Mouse (Mus musculus) embryonic stem cell, embryonic (primary cell): ENCODE results near the gene Prkcz.

Source experiments
- CTCF ChIA-PET, 4 experiments: fragments of 300-600 bp in 2 of 4; fragments of 350-600 bp in 2 of 4; sonication (Branson Sonifier 250); formaldehyde crosslinking; loops; one replicate each; lab custom pipeline; 2022; ENCODE audit warnings: inconsistent platforms in 2 of 4; lab: Charles Lee
- POLR2A ChIA-PET, 4 experiments: fragments of 300-600 bp in 2 of 4; fragments of 350-600 bp in 2 of 4; sonication (Branson Sonifier 250); formaldehyde crosslinking; loops; one replicate each; lab custom pipeline; 2022; ENCODE audit warnings: antibody characterized with exemption in 4 of 4, inconsistent platforms in 1 of 4; lab: Charles Lee

Gene Prkcz

GRCm38 (mm10) chr4:155344299-155344600 lies 16.9 kb downstream of the Prkcz start:
- ChIA-PET POLR2A (interaction anchor here (0.6 to 2.2 kb wide), 9 partner anchors 9 to 353 kb away, joined by 3 to 7 read pairs (median 5); no protein-coding TSS in a partner anchor), CTCF (interaction anchor here in 3 of 4 experiments (0.6 to 1.3 kb wide), 3 partner anchors 8 to 290 kb away, joined by 3 to 4 read pairs (median 4); no protein-coding TSS in a partner anchor)

- POLR2A ChIA-PET: interaction anchor here (0.6 to 2.2 kb wide), 9 partner anchors 8 to 353 kb away, joined by 3 to 7 read pairs (median 5); no protein-coding TSS in a partner anchor
- CTCF ChIA-PET: interaction anchor here in 2 of 4 experiments (0.6 to 1.3 kb wide), 2 partner anchors 13 to 289 kb away, joined by 3 to 4 read pairs; no protein-coding TSS in a partner anchor
These were observed 17.5 kb downstream of the Prkcz start for GRCm38 (mm10) chr4:155343415-155344298.

GRCm38 (mm10) chr4:155336284-155337050 lies 24.7 kb downstream of the Prkcz start:
- CTCF ChIA-PET: interaction anchor here in 1 of 4 experiments (0.6 kb wide), 1 partner anchor 72 kb away, joined by 3 read pairs; no protein-coding TSS in a partner anchor
- POLR2A ChIA-PET: no interaction called here

GRCm38 (mm10) chr4:155332253-155332652 lies 28.9 kb downstream of the Prkcz start:
- CTCF ChIA-PET: interaction anchor here in 2 of 4 experiments (0.5 to 1.0 kb wide), 2 partner anchors 11 to 15 kb away, joined by 3 read pairs; no protein-coding TSS in a partner anchor
- POLR2A ChIA-PET: interaction anchor here in 1 of 4 experiments (0.7 kb wide), 1 partner anchor 12 kb away, joined by 6 read pairs; no protein-coding TSS in a partner anchor

GRCm38 (mm10) chr4:155328385-155328784 lies 32.8 kb downstream of the Prkcz start:
- POLR2A ChIA-PET: interaction anchor here in 1 of 4 experiments (1.4 kb wide), 1 partner anchor 13 kb away, joined by 5 read pairs; no protein-coding TSS in a partner anchor
- CTCF ChIA-PET: interaction anchor here in 1 of 4 experiments (0.6 kb wide), 1 partner anchor 9 kb away, joined by 3 read pairs; no protein-coding TSS in a partner anchor

GRCm38 (mm10) chr4:155325773-155326172 lies 35.4 kb downstream of the Prkcz start:
- POLR2A ChIA-PET: interaction anchor here in 3 of 4 experiments (0.6 to 1.5 kb wide), 5 partner anchors 9 to 659 kb away, joined by 3 to 12 read pairs (median 3); partner anchors contain the start of gene Prkcz (in 2 of the 3)
- CTCF ChIA-PET: interaction anchor here in 2 of 4 experiments (0.6 to 1.0 kb wide), 2 partner anchors 13 to 18 kb away, joined by 3 to 9 read pairs; no protein-coding TSS in a partner anchor

- POLR2A ChIA-PET: interaction anchor here in 3 of 4 experiments (0.5 to 1.6 kb wide), 8 partner anchors 10 to 393 kb away, joined by 3 to 5 read pairs (median 3); partner anchors contain the start of gene Mib2 (in 1 of the 3)
These were observed 36.6 kb downstream of the Prkcz start for GRCm38 (mm10) chr4:155324511-155324910.

GRCm38 (mm10) chr4:155323081-155323795 lies 37.9 kb downstream of the Prkcz start:
- CTCF ChIA-PET: no interaction called here
- POLR2A ChIA-PET: interaction anchor here in 3 of 4 experiments (0.6 to 1.7 kb wide), 7 partner anchors 19 to 1059 kb away, joined by 3 to 5 read pairs (median 4); partner anchors contain the start of gene Prkcz (in 2 of the 3)

More at GRCm38 (mm10) chr4:155324511-155324910, 36.6 kb downstream of the Prkcz start:
- CTCF ChIA-PET: interaction anchor here in 1 of 4 experiments (0.8 to 1.0 kb wide), 2 partner anchors 17 to 44 kb away, joined by 3 to 4 read pairs; no protein-coding TSS in a partner anchor

GRCm38 (mm10) chr4:155320281-155321244 lies 40.6 kb downstream of the Prkcz start:
- ChIA-PET CTCF (interaction anchor here in 3 of 4 experiments (0.6 to 2.3 kb wide), 23 partner anchors 9 to 808 kb away, joined by 3 to 17 read pairs (median 3); partner anchors contain the start of genes Cfap74 (in 1 of the 3) and Faap20 (in 1 of the 3)), POLR2A (interaction anchor here (0.5 to 1.5 kb wide), 7 partner anchors 13 to 903 kb away, joined by 3 to 4 read pairs (median 3); no protein-coding TSS in a partner anchor)

GRCm38 (mm10) chr4:155318266-155318665 lies 42.9 kb downstream of the Prkcz start:
- ChIA-PET CTCF (interaction anchor here (0.6 to 1.5 kb wide), 8 partner anchors 10 to 1020 kb away, joined by 3 to 11 read pairs (median 3); no protein-coding TSS in a partner anchor), POLR2A (interaction anchor here in 2 of 4 experiments (0.6 to 0.9 kb wide), 4 partner anchors 10 to 462 kb away, joined by 3 to 5 read pairs (median 4); no protein-coding TSS in a partner anchor)

- ChIA-PET CTCF (interaction anchor here in 1 of 4 experiments (0.9 kb wide), 1 partner anchor 19 kb away, joined by 6 read pairs; no protein-coding TSS in a partner anchor), POLR2A (interaction anchor here in 2 of 4 experiments (0.6 to 2.6 kb wide), 6 partner anchors 9 to 79 kb away, joined by 3 to 12 read pairs (median 4); no protein-coding TSS in a partner anchor)
These were observed 46.1 kb downstream of the Prkcz start for GRCm38 (mm10) chr4:155315031-155315430.

GRCm38 (mm10) chr4:155308679-155309078 lies 52.5 kb downstream of the Prkcz start:
- CTCF ChIA-PET: interaction anchor here (0.5 to 2.6 kb wide), 16 partner anchors 9 to 635 kb away, joined by 3 to 17 read pairs (median 6); partner anchors contain the start of genes Faap20 (in 1 of the 4) and Ube2j2 (in 1 of the 4)
- POLR2A ChIA-PET: interaction anchor here in 1 of 4 experiments (0.7 to 1.5 kb wide), 3 partner anchors 8 to 592 kb away, joined by 3 to 4 read pairs (median 3); no protein-coding TSS in a partner anchor

- CTCF ChIA-PET: interaction anchor here (0.5 to 2.6 kb wide), 31 partner anchors 8 to 487 kb away, joined by 3 to 17 read pairs (median 4); partner anchors contain the start of genes Faap20 (in 1 of the 4), Gabrd (in 1 of the 4) and Pex10 (in 1 of the 4)
- POLR2A ChIA-PET: interaction anchor here in 3 of 4 experiments (0.5 to 1.5 kb wide), 6 partner anchors 8 to 591 kb away, joined by 3 to 5 read pairs (median 3); no protein-coding TSS in a partner anchor
These were observed 53.1 kb downstream of the Prkcz start for GRCm38 (mm10) chr4:155308068-155308467.

GRCm38 (mm10) chr4:155307591-155307990 lies 53.6 kb downstream of the Prkcz start:
- POLR2A ChIA-PET: interaction anchor here in 3 of 4 experiments (0.5 to 1.5 kb wide), 5 partner anchors 9 to 414 kb away, joined by 3 to 5 read pairs (median 3); no protein-coding TSS in a partner anchor

More at GRCm38 (mm10) chr4:155307591-155307990, 53.6 kb downstream of the Prkcz start:
- CTCF ChIA-PET: interaction anchor here in 3 of 4 experiments (0.5 to 2.6 kb wide), 27 partner anchors 9 to 410 kb away, joined by 3 to 17 read pairs (median 4); partner anchors contain the start of genes Faap20 (in 1 of the 3), Gabrd (in 1 of the 3) and Pex10 (in 1 of the 3)
